Comparison of ENCODE assay signal across 8 mouse cellular contexts in the genomic region with DNA sequence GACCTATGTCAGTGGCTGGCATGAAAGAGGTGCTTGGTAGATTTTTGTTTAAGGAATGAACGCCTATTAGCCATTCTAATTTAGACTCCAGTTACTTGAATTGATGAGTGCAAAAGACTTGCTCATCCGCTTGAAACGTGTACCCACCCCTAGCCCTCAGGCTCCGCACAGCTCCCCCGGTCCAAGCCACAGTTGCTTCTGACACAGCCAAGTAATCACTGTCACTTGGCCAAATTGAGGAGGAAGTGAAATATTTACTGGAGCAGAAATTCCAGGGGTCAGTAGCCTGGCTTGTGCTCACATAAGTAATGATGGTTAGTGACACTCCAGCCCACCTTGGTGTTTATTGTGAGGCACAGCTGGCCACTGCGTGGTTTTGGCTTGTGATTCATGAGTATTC.
DNase-seq lines count a peak whose midpoint lies in the region; ATAC-seq and TF ChIP-seq lines count a peak whose summit lies in the region.

No protein-coding gene starts in this region.

- no peaks in the 10 kb centered on the region for H3K27me3 ChIP-seq in CH12.LX (replicated peaks)
- peaks cover 3% of the 10 kb centered on the region; the same call in 1 of the 2 replicates for H3K27me3 ChIP-seq in hindbrain, embryonic 12.5 days
- H3K27me3 ChIP-seq in liver, embryonic 11.5 days (replicated peaks; ENCODE audit: control insufficient read depth, insufficient read depth, low read length), result no peaks in the 10 kb centered on the region
- H3K27me3 ChIP-seq in splenic B cell, adult 2 months (ENCODE audit: control insufficient read depth, insufficient read depth, low read length, poor library complexity, severe bottlenecking), result no peaks in the 10 kb centered on the region

- no peak for TF ChIP-seq POLR2A in CH12.LX (IDR thresholded peaks at IDR 0.05; ENCODE audit: low read depth, low read length)

- no peaks in the 10 kb centered on the region for H3K79me2 ChIP-seq in CH12.LX (replicated peaks; ENCODE audit: control insufficient read depth, extremely low read depth, insufficient read depth, poor library complexity, severe bottlenecking)

- no peak overlapping the region; the same call in 1 of the 2 replicates for H3K9ac ChIP-seq in CH12.LX (ENCODE audit: insufficient read depth, low read depth)
- no peak overlapping the region for H3K9ac ChIP-seq in hindbrain, embryonic 12.5 days
- no peak overlapping the region for H3K9ac ChIP-seq in liver, embryonic 11.5 days (ENCODE audit: low read depth, low read length)

- WGBS in hindbrain, embryonic 12.5 days, result 34% methylated on average over 6 of the region's 6 CpGs
- 63% methylated on average over 6 of the region's 6 CpGs for WGBS in liver, embryonic 11.5 days

- TF ChIP-seq EP300 in CH12.LX (IDR thresholded peaks at IDR 0.05; ENCODE audit: low read length), result peak; percentile 29

- DNase-seq in CH12.LX (ENCODE audit: extremely low read depth) (peak; percentile 57), adipocyte (ENCODE audit: low spot score) (no peak)
- DNase-seq in cerebellum, adult 9-11 months, result peak; percentile 64
- no peak for DNase-seq in liver, embryonic 11.5 days (ENCODE audit: low spot score)
- DNase-seq in splenic B cell, adult 2 months (ENCODE audit: low read depth, low spot score), result peak; percentile 54
- DNase-seq in thymus, postnatal 14 days, result no peak
- DNase-seq in layer of hippocampus, postnatal 14 days (ENCODE audit: low spot score in 2 of 2), result no peak

- in situ Hi-C loops in CH12.LX (cut with MboI; ENCODE audit: low pct_ligation_motif_present, low pct_unique_long_range_greater_than_20kb, low sequenced_read_pairs), result no loop called here

- no peak for TF ChIP-seq RAD21 in CH12.LX (IDR thresholded peaks at IDR 0.05; ENCODE audit: low read depth, low read length)

- H3K4me3 ChIP-seq in CH12.LX (replicated peaks in 1 of 3; ENCODE audit: low read depth in 2 of 3, low read length in 2 of 3, poor library complexity in 1 of 3), result peak overlapping the region in 2 of 3 experiments; percentile 20 to 51
- H3K4me3 ChIP-seq in hindbrain, embryonic 12.5 days, result no peak overlapping the region
- H3K4me3 ChIP-seq in liver, embryonic 11.5 days (ENCODE audit: low read depth, low read length), result no peak overlapping the region

- dilution Hi-C loops in CH12.LX (cut with MboI; ENCODE audit: extremely low pct_ligation_motif_present, extremely low pct_unique_long_range_greater_than_20kb, low sequenced_read_pairs), result no loop called here

- peak; percentile 26 for ATAC-seq in hindbrain, embryonic 12.5 days (ENCODE audit: low FRiP score)
- no peak for ATAC-seq in liver, embryonic 11.5 days (replicated peaks; ENCODE audit: low FRiP score)

- no peak for TF ChIP-seq CTCF in CH12.LX (conservative IDR thresholded peaks at IDR 0.05 in 1 of 2, IDR thresholded peaks at IDR 0.05 in 1 of 2; ENCODE audit: low read depth in 2 of 2, low read length in 2 of 2)

- peaks cover 25 to 40% of the 10 kb centered on the region in 2 experiments for H3K4me1 ChIP-seq in CH12.LX (ENCODE audit: control insufficient read depth in 1 of 2, insufficient read depth in 2 of 2)
- peaks cover 48% of the 10 kb centered on the region for H3K4me1 ChIP-seq in hindbrain, embryonic 12.5 days
- H3K4me1 ChIP-seq in liver, embryonic 11.5 days (replicated peaks; ENCODE audit: control insufficient read depth, insufficient read depth, low read length), result peaks cover 2% of the 10 kb centered on the region; the same call in 1 of the 2 replicates

- H3K9me3 ChIP-seq in CH12.LX (replicated peaks; ENCODE audit: low read length), result no peaks in the 10 kb centered on the region
- no peaks in the 10 kb centered on the region for H3K9me3 ChIP-seq in hindbrain, embryonic 12.5 days (replicated peaks)
- no peaks in the 10 kb centered on the region for H3K9me3 ChIP-seq in liver, embryonic 11.5 days (ENCODE audit: control insufficient read depth, low read length)

- peak overlapping the region; percentile 63 for H3K4me2 ChIP-seq in CH12.LX (ENCODE audit: insufficient read depth, low read depth, poor library complexity, severe bottlenecking)
- H3K4me2 ChIP-seq in hindbrain, embryonic 12.5 days (replicated peaks), result peak overlapping the region; percentile 23; the same call in 1 of the 2 replicates
- peak overlapping the region; percentile 28; the same call in 1 of the 2 replicates for H3K4me2 ChIP-seq in liver, embryonic 11.5 days

- H3K36me3 ChIP-seq in CH12.LX (replicated peaks in 1 of 2; ENCODE audit: control insufficient read depth in 1 of 2, insufficient read depth in 1 of 2, low read length in 1 of 2), result peaks cover 0 to 3% of the 10 kb centered on the region in 2 experiments
- H3K36me3 ChIP-seq in hindbrain, embryonic 12.5 days, result no peaks in the 10 kb centered on the region
- no peaks in the 10 kb centered on the region for H3K36me3 ChIP-seq in liver, embryonic 11.5 days (ENCODE audit: control insufficient read depth, insufficient read depth, low read length)
- H3K36me3 ChIP-seq in splenic B cell, adult 2 months (ENCODE audit: control insufficient read depth, insufficient read depth, low read length, poor library complexity, severe bottlenecking), result no peaks in the 10 kb centered on the region

- H3K27ac ChIP-seq in CH12.LX (ENCODE audit: insufficient read depth, low read depth), result no peak overlapping the region
- peak overlapping the region; percentile 73 for H3K27ac ChIP-seq in hindbrain, embryonic 12.5 days
- H3K27ac ChIP-seq in liver, embryonic 11.5 days (ENCODE audit: low read depth, low read length), result no peak overlapping the region

TF ChIP-seq in CH12.LX, 34 proteins besides CTCF, POLR2A, EP300 and RAD21:
- peak; percentile 31; the same call in 1 of the 2 replicates for TF ChIP-seq BHLHE40 (IDR thresholded peaks at IDR 0.05; ENCODE audit: low read depth, low read length)
- TF ChIP-seq MXI1 (IDR thresholded peaks at IDR 0.05; ENCODE audit: low read depth, low read length), result peak; percentile 74; the same call in 1 of the 2 replicates
- TF ChIP-seq POLR2AphosphoS2 (IDR thresholded peaks at IDR 0.05; ENCODE audit: low read depth, low read length), result no peak
- TF ChIP-seq MEF2A (IDR thresholded peaks at IDR 0.05; ENCODE audit: borderline replicate concordance, low read depth, low read length), result 0 out of 2 replicates have a peak, but pooled peaks have one; percentile 12
- TF ChIP-seq TBP (conservative IDR thresholded peaks at IDR 0.05; ENCODE audit: low read depth, low read length), result no peak
- TF ChIP-seq NELFE (IDR thresholded peaks at IDR 0.05; ENCODE audit: low read depth, low read length), result no peak
- TF ChIP-seq MAFK (IDR thresholded peaks at IDR 0.05; ENCODE audit: insufficient replicate concordance, low read length), result no peak
- peak; percentile 30; the same call in 1 of the 2 replicates for TF ChIP-seq ETS1 (conservative IDR thresholded peaks at IDR 0.05; ENCODE audit: low read depth, low read length)
- no peak for TF ChIP-seq ELF1 (IDR thresholded peaks at IDR 0.05; ENCODE audit: low read depth, low read length)
TF ChIP-seq in CH12.LX: peak in this region for 4.

Comparison
In these comparisons a context has a peak if more than half of its experiments do, and no peak if none do; other contexts are left out.
1. DNase-seq: peak in CH12.LX (single experiment), cerebellum, adult 9-11 months (single experiment) and splenic B cell, adult 2 months (single experiment); none in liver, embryonic 11.5 days (single experiment), thymus, postnatal 14 days (single experiment), adipocyte (single experiment) and layer of hippocampus, postnatal 14 days (0 of 2).
2. H3K4me3 ChIP-seq: peak in CH12.LX (2 of 3); none in hindbrain, embryonic 12.5 days (single experiment) and liver, embryonic 11.5 days (single experiment).
3. Peak in every context shown above with its lines, with median percentiles within 50 percentile points of each other: H3K4me2 ChIP-seq.